Mouse (Mus musculus): ENCODE measurements around the gene E4f1. TPM values are rescaled to one million over a fixed set of nuclear protein-coding genes. Genes with fewer than 3 reads are reported as not detected.
A peak's percentile ranks its signal among the peaks of the same experiment; 100 is the strongest.
"Not testable (repeated sequence)": the region's sequence is repeated elsewhere in the genome, so short reads cannot be mapped to it uniquely, and the experiment has no call there.

The E4f1 gene
- total RNA-seq, 2 experiments from 2014 or later = 13.6 to 16.2 TPM

- intact Hi-C loops (cut with DNase I) = no loop called here
- DNase-seq = no peak
Observed at GRCm38 (mm10) chr17:24463374-24464133, 6.6 kb downstream of the E4f1 start.

DNA sequence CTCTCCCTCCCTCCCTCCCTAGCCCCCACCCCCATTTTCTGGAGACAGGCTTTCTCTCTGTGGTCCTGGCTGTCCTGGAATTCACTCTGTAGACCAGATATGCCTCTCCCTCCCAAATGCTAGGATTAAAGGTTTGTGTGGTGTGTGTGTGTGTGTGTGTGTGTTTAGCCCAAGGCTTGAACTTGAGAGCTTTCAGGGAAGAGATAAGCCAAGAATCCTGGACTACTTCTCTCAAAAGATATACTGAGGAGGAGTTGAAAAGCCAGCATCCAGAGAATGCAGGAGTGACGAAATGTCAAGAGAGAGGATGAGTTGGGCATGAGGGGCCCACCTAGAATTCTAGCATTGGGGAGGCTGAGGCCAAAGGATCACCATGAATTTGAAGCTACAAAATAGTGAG is 7.2 kb downstream of the E4f1 start:
- intact Hi-C loops (cut with DNase I) = no loop called here
- no peak for DNase-seq

DNA sequence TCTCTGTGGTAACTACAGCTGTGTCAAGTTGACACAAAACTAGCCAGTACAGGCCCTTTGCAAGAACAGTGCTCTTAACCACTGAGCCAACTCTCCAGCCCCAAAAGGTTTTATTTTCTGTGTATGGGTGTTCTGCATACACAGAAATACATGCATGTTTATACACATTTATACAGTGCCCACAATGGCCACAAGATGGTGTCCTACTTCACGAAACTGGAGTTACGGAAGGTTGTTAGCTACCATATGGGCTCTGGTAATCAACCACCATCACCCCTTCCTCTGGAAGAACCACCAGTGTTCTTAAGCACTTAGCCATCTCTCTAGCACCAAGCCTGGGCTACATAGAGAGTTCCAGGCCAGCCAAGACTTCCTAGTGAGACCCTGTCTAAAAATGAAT is 8.5 kb downstream of the E4f1 start:
- intact Hi-C loops (cut with DNase I) = no loop called here

GRCm38 (mm10) chr17:24455523-24456206 is 14.4 kb downstream of the E4f1 start:
- not testable (repeated sequence) for DNase-seq
- intact Hi-C loops (cut with DNase I) = loop anchor here (2.0 kb wide), 1 partner anchor 29 kb away; the partner anchor contains the start of gene Eci1

More for the DNA sequence above, 8.5 kb downstream of the E4f1 start:
- no peak for DNase-seq

DNA sequence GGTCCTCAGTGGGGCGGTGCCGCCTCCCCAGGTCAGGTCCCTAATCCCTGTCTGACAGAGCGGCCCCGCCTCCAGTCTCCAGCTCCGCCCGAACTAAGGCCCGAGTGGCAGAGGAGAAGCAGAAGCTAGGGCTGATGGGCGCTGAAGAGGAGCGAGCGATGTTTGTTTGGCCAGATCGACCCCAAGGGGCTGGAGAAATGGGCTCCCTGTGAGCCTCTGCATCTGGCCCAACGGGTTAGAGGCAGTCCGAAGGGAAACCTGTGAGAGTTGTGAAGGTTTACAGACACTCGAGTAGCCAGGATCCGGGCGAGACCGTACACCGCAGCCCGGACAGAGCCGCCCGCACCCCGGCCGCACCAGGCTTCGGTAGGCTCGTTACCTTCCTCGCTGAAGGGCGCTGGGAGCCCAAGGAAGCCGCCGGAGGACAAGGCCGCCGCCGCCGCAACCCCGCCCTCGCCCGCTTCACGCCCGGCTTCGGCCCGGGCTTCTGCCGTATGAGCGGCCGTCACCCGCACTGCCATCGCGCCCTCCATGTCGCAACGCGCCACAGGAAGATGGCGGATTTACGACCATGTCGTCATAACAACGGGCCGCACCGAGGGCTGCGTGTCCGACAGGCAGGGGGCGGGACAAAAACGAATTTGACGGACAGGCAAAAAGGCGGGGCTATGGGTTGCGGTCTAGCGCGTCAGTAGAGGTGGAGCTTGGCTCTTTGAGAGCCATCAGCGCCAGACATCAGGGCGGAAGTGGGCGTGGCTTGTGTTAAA is 15.2 kb downstream of the E4f1 start:
- peak; percentile 98 to 100 for DNase-seq
- intact Hi-C loops (cut with DNase I) = loop anchor here (2.0 kb wide), 1 partner anchor 28 kb away; the partner anchor contains the start of gene Eci1

GRCm38 (mm10) chr17:24454218-24454755 is 15.8 kb downstream of the E4f1 start:
- intact Hi-C loops (cut with DNase I) = loop anchor here (2.0 kb wide), 1 partner anchor 27 kb away; the partner anchor contains the start of gene Eci1
- no peak for DNase-seq

- DNase-seq = no peak
- intact Hi-C loops (cut with DNase I) = no loop called here
Observed at GRCm38 (mm10) chr17:24453372-24453771, 16.7 kb downstream of the E4f1 start.

DNA sequence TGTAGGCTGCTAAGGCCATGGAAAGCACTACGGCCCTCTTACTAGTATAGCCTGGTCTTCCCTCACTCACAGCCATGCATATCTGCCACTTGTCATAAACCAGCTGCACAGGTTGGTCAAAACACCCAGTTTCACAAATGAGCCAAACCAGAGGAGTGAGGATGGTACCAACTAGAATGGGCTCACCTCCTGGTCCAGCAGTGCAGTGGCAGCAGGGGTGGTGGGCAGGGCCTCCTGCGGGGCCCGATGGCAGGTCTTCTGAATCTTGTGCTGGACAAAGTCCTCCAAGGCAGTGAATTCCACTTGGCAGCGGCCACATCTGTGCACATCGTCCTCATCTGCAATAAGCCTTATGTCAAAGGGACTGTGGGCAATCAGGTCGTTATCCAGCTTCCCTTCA is 18.9 kb downstream of the E4f1 start:
- no peak for DNase-seq
- intact Hi-C loops (cut with DNase I) = no loop called here

GRCm38 (mm10) chr17:24449507-24449906 is 20.6 kb downstream of the E4f1 start:
- intact Hi-C loops (cut with DNase I) = no loop called here
- no peak for DNase-seq

- no peak for DNase-seq
- intact Hi-C loops (cut with DNase I) = no loop called here
Observed at GRCm38 (mm10) chr17:24446590-24446989, 23.5 kb downstream of the E4f1 start.

- no peak for DNase-seq
- intact Hi-C loops (cut with DNase I) = no loop called here
Observed at GRCm38 (mm10) chr17:24443409-24443808, 26.7 kb downstream of the E4f1 start.

DNA sequence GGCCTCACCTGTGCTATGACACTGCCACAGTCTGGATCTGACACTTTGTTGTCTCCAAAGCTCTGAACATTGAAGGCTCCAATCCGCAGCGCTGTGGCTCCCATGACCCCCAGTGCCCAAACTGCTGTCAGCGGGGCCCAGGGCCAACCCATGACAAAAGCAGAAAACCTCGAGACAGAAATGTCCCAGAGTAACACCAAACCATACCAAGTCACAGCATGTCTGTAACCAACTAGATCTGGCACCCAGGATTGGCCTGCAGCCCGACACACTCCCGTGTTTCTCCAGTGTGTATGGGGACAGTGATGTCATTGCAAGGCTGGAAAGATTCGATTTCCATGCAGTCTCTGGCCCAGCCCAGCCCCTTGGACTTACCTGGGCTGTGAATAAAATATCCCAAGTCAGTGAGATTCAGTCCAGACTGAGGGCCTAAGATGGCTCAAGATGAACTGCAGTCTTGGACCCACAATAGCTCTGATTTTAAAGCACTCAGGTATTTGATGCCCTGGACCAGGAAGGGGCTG is 27.4 kb downstream of the E4f1 start, which contains the start of gene Dnase1l2:
TSS of gene Dnase1l2 (minus strand) at position 474 of the 524 bp plus-strand sequence.
- intact Hi-C loops (cut with DNase I) = no loop called here
- DNase-seq = no peak

GRCm38 (mm10) chr17:24442107-24442506 is 28.0 kb downstream of the E4f1 start:
- intact Hi-C loops (cut with DNase I) = no loop called here
- DNase-seq = no peak

DNA sequence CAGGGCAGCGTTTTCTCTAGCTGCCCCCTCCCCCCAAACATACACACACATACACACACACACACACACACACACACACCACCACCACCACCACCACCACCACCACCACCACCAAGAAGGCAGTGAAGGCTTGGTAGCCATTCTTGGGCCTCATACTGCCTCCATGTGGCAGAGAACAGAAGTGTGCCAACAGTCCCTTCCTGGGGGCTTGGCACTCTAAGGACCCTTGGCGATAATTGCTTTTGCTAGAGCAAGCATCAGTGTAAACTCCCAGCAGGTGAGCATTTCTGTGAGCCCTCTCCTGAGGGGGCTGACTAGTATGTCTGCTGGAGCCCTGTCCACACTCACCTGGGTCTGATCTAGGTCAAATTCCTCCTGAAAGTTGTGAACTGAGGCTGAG is 29.0 kb downstream of the E4f1 start:
- no peak for DNase-seq
- intact Hi-C loops (cut with DNase I) = no loop called here

DNA sequence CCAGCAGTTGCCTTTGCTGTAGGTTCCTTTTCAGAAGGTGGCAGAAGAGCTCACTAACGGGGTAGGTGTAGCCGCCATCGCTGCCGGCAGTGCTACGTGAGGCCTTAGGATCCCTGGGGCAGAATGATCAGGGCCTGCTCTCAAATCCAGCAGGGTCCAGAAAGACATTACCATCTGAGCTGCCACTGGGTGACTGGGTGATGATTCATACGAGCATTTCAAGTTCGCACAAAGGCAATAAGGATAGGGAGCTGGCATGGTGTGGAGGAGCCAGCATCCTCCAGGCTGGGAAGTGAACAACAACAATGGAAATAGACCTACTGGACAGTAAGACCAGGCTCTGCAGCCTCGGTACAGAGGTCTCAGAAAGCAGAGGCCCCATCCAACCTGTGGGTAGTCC is 29.7 kb downstream of the E4f1 start:
- intact Hi-C loops (cut with DNase I) = no loop called here
- no peak for DNase-seq

DNA sequence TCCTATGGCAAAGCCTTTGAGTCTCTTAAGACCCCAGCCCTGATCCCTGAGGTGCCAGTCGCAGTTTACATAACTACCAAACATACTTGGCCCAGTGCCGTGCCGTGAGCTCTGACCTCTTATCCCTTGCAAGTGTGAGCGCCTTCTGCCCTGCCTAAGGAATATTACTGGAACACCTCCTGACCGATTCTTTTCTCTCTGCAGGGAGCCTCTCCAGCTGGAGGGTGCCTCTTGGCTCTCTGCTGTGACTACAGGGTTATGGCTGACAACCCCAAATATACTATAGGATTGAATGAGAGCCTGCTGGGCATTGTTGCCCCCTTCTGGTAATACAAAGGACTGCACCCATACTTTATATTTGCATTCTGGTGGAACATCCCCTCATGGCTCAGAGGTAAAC is 33.1 kb downstream of the E4f1 start:
- intact Hi-C loops (cut with DNase I) = loop anchor here (5.0 kb wide), 1 partner anchor 265 kb away; no protein-coding TSS in a partner anchor
- peak in 1 of 2 experiments; percentile 37 for DNase-seq

DNA sequence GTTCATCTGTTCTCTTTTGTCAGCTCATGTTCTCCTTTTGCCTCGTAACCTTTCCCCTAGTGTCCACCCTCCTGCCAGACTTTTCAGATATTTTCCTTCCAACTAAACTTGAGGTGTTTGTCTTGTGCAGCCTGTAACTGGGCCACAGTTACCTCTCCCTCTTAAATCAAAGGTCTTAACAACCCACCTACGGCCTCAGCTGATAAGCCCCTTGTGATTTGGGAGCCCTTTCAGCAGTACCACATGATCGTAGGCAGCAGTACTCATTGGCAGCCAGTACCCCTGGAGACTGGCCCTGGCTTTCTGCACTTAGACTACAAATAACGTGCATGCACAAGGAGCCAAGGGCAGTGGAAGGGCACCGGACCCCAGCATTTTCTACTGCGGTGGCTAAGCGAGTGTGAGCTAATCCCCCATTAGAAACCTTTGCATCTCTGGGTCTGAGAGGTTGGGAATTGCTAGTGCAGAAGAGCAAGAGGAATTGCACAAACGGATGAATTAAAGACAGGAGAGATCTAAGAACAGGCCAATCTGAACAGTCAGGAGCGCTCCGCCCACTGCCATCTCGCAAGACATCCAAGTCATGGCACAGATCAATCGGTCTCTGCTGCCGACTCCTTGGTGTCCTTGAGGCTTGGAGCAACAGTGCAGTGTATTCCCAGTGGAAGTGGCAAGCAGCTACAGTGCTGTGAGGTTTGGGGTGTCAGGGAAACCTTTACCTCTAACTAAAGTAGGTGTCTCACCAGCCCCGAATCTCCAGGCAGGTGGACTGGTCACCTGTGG is 40.7 kb downstream of the E4f1 start:
- intact Hi-C loops (cut with DNase I) = no loop called here
- DNase-seq = peak; percentile 33 to 62

DNA sequence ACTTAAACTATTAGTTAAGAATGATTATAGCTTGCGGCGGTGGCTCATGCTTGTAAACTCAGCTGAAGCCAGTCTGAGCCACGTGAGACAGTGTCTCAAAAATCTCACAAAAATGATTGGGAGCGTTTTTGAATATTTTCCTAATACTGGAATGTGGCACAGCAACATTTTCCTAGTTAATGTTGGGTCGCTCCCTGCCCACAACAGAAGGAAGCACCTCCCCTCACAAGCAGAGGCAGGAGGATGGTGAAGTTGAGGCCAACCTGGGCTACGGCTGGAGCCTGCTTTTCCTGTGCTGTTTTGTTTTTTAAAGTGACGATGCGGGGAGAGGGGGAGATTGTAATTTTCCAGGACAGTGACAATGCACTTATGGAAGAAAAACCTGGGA is 42.9 kb downstream of the E4f1 start:
- peak in 1 of 2 experiments; percentile 26 for DNase-seq
- intact Hi-C loops (cut with DNase I) = loop anchor here (2.0 kb wide), 1 partner anchor 28 kb away; no protein-coding TSS in a partner anchor

DNA sequence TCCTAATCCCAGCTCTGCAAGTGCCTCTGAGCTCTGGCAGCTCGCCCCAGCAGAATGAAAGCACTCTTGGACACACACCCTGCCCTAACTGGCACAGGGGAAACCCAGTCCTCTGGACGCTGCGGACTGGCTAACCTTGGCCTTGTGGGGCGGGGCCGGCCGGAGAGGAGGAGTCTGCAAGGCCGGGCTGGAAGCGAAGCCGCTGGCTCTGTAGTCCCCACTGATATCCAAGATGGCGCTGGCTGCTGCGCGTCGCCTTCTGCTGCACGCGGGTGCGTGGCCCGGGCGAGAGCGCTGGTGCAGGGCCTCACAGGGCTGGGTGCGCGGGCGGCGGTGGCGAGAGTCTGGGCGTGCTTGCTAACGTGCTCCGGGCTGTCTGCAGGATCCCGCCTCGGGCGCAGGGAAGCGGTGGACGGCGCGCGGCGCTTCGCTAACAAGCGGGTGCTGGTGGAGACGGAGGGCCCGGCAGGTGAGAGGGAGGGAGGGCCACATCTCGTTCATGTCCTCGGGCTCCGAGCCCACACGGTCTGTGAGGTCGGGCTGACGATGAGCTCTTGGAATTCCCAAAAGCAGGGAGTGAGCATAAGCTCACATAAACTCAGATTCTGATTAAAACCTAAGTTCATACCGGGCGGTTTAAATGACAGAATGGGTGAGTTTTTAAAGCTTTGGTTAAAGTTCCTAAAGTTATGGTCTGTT is 43.5 kb downstream of the E4f1 start, which contains the start of gene Eci1:
TSS of gene Eci1 (plus strand) at position 171 of the 699 bp plus-strand sequence.
- intact Hi-C loops (cut with DNase I) = loop anchor here (2.0 kb wide), 1 partner anchor 28 kb away; no protein-coding TSS in a partner anchor

More for the DNA sequence above, 43.5 kb downstream of the E4f1 start, which contains the start of gene Eci1:
- peak; percentile 93 to 95 for DNase-seq
